Mouse (Mus musculus): Measurements from ENCODE around the gene Dpp6. TPM values are rescaled to one million over a fixed set of nuclear protein-coding genes. Genes with fewer than 3 reads are reported as not detected.

The Dpp6 gene
- total and polyA plus RNA-seq, 3 experiments = 0.04 to 0.11 TPM; not detected in 1

DNA sequence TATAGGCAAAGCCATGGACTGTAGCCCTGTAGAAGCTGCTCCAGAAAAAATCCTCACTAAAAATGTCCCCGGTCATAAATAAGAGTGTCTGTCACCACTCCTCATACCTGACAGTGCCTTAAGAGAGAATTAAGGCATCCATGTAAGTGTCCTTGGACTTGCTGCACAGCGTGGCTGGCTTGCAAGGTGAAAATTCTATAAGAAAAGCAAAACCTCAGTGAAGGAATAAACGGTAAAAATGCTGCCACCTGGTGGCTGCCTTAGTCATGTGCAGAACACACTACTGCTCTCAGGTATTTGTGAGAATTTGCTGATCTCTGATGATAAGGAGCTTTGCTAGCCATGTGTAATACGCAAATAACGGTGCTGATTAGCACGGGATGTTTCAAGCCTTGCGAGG, 798.8 kb downstream of the Dpp6 start:
- Histone ChIP-seq H3K36me3 (ENCODE audit: control insufficient read depth, insufficient read depth, low read length) (no peaks in the 10 kb centered on the region), H3K4me1 (ENCODE audit: control insufficient read depth, insufficient read depth, low read length) (no peaks in the 10 kb centered on the region), H3K27me3 (ENCODE audit: control insufficient read depth, insufficient read depth, low read length) (no peaks in the 10 kb centered on the region), H3K4me3 (no peak overlapping the region), H3K9ac (ENCODE audit: low read depth, low read length) (no peak overlapping the region), H3K79me2 (replicated peaks; ENCODE audit: control insufficient read depth, insufficient read depth, low read length) (no peaks in the 10 kb centered on the region), H3K27ac (no peak overlapping the region)
- intact Hi-C loops (cut with DNase I) = loop anchor here (5.0 kb wide), 1 partner anchor 1778 kb away; no protein-coding TSS in a partner anchor
- DNase-seq = peak in 1 of 2 experiments; percentile 20
- TF ChIP-seq CTCF (IDR thresholded peaks at IDR 0.05) (peak; percentile 91), EP300 (IDR thresholded peaks at IDR 0.05; ENCODE audit: insufficient read depth, low read depth, low read length) (no peak)
- WGBS = 28% methylated on average over 7 of the region's 7 CpGs

DNA sequence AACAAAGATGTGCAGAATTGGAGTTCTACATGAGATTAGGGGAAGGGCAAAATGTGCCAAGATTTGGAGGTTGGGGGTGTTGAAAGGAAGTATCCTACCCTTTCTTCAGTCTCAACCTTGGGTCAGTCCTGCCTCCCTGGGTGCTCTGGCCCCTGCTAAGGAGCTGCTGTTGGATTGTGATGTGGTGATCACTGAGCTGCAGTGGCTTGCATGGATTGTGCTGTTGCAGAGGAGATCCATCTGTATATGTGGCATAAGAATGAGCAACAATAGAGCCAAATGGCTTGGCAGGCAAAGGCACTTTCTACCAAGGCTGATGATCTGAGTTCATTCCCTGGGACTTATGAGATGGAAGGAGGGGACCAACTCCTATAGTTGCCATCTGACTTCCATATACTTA, 804.8 kb downstream of the Dpp6 start:
- H3K4me1 ChIP-seq (ENCODE audit: control insufficient read depth, insufficient read depth, low read length) = no peaks in the 10 kb centered on the region
- no peak overlapping the region for H3K9ac ChIP-seq (ENCODE audit: low read depth, low read length)
- TF ChIP-seq EP300 (IDR thresholded peaks at IDR 0.05; ENCODE audit: insufficient read depth, low read depth, low read length) (no peak), POLR2A (IDR thresholded peaks at IDR 0.05; ENCODE audit: insufficient read depth, low read depth, low read length) (no peak), CTCF (IDR thresholded peaks at IDR 0.05) (no peak)
- no peaks in the 10 kb centered on the region for H3K27me3 ChIP-seq (ENCODE audit: control insufficient read depth, insufficient read depth, low read length)
- intact Hi-C loops (cut with DNase I) = no loop called here
- H3K79me2 ChIP-seq (replicated peaks; ENCODE audit: control insufficient read depth, insufficient read depth, low read length) = no peaks in the 10 kb centered on the region
- no peak overlapping the region for H3K4me3 ChIP-seq
- no peaks in the 10 kb centered on the region for H3K36me3 ChIP-seq (ENCODE audit: control insufficient read depth, insufficient read depth, low read length)
- DNase-seq = no peak
- no peak overlapping the region for H3K27ac ChIP-seq

DNA sequence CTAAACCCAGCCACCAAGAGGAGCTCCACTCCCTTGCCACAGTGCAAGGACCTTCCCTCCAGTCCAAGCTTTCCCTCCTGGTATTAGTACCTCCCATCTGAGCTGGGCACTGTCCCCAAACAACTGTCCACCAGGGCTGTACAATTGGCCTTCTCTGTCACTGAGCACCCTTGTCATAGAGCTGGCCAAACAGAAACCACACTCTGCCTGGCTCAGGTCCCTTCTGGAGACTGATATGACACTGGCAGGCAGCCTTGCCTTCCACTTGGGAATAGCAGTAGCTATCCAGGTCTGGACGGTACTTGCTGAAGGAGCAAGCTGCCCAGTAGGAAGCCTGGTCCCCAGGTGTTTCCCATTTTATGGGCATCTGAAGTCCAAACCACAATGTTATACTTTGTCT, 806.9 kb downstream of the Dpp6 start:
- TF ChIP-seq EP300 (IDR thresholded peaks at IDR 0.05; ENCODE audit: insufficient read depth, low read depth, low read length) (no peak), POLR2A (IDR thresholded peaks at IDR 0.05; ENCODE audit: insufficient read depth, low read depth, low read length) (no peak), CTCF (IDR thresholded peaks at IDR 0.05) (no peak)
- Histone ChIP-seq H3K4me1 (ENCODE audit: control insufficient read depth, insufficient read depth, low read length) (no peaks in the 10 kb centered on the region), H3K79me2 (replicated peaks; ENCODE audit: control insufficient read depth, insufficient read depth, low read length) (no peaks in the 10 kb centered on the region), H3K36me3 (ENCODE audit: control insufficient read depth, insufficient read depth, low read length) (no peaks in the 10 kb centered on the region), H3K9ac (ENCODE audit: low read depth, low read length) (no peak overlapping the region), H3K27ac (no peak overlapping the region), H3K27me3 (ENCODE audit: control insufficient read depth, insufficient read depth, low read length) (no peaks in the 10 kb centered on the region), H3K4me3 (no peak overlapping the region)
- intact Hi-C loops (cut with DNase I) = no loop called here
- peak; percentile 26 to 47 for DNase-seq
- 36% methylated on average over 1 of the region's 1 CpGs for WGBS

DNA sequence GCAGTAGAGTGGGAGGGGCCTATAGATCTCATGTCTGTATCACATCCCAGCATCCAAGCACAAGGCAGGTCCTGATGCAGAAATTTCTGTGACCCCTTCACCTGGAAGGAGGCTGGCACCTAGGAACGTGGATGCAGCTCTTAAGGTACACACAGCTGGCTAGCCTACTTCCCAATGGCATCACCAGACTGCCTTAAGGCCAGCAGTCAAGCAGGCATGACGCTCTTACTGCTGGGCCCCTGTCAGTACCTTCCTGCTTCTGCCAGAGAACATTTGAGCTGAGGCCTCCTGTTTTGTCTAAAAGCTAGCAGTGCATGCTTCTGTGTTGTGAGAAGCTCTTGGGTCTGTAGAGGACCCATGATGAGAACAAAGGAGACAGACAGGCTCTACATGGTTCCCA, 815.1 kb downstream of the Dpp6 start:
- intact Hi-C loops (cut with DNase I) = no loop called here
- Histone ChIP-seq H3K4me3 (no peak overlapping the region), H3K79me2 (replicated peaks; ENCODE audit: control insufficient read depth, insufficient read depth, low read length) (no peaks in the 10 kb centered on the region), H3K27ac (no peak overlapping the region), H3K36me3 (ENCODE audit: control insufficient read depth, insufficient read depth, low read length) (no peaks in the 10 kb centered on the region), H3K9ac (ENCODE audit: low read depth, low read length) (no peak overlapping the region), H3K4me1 (ENCODE audit: control insufficient read depth, insufficient read depth, low read length) (no peaks in the 10 kb centered on the region), H3K27me3 (ENCODE audit: control insufficient read depth, insufficient read depth, low read length) (no peaks in the 10 kb centered on the region)
- DNase-seq = no peak
- 69% methylated on average over 2 of the region's 2 CpGs for WGBS
- no peak for TF ChIP-seq EP300 (IDR thresholded peaks at IDR 0.05; ENCODE audit: insufficient read depth, low read depth, low read length)
- no peak for TF ChIP-seq CTCF (IDR thresholded peaks at IDR 0.05)
- TF ChIP-seq POLR2A (IDR thresholded peaks at IDR 0.05; ENCODE audit: insufficient read depth, low read depth, low read length) = no peak

DNA sequence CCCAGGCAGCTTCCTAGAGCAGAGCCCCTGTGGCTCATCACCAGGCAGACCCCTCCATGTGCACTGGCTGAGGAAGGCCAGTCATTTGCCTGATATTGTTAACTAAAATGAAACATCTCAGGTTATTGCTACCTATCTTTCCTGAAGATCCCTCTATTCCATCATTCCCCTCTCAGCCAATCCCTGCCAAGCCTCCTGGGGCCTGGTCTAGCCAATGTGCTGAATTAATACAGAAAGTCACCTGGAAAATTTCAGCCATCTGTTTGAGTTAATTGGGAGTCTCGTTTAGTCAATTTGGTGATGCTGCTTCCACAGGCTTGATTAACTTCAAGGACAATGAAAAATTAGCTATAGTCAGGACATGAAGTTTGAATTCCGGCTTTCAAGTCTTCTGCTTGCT, 818.9 kb downstream of the Dpp6 start:
- H3K4me1 ChIP-seq (ENCODE audit: control insufficient read depth, insufficient read depth, low read length) = no peaks in the 10 kb centered on the region
- no peaks in the 10 kb centered on the region for H3K79me2 ChIP-seq (replicated peaks; ENCODE audit: control insufficient read depth, insufficient read depth, low read length)
- H3K9ac ChIP-seq (ENCODE audit: low read depth, low read length) = no peak overlapping the region
- H3K27ac ChIP-seq = no peak overlapping the region
- H3K27me3 ChIP-seq (ENCODE audit: control insufficient read depth, insufficient read depth, low read length) = no peaks in the 10 kb centered on the region
- TF ChIP-seq EP300 (IDR thresholded peaks at IDR 0.05; ENCODE audit: insufficient read depth, low read depth, low read length) (no peak), CTCF (IDR thresholded peaks at IDR 0.05) (no peak)
- intact Hi-C loops (cut with DNase I) = no loop called here
- 70% methylated on average over 2 of the region's 2 CpGs for WGBS
- H3K36me3 ChIP-seq (ENCODE audit: control insufficient read depth, insufficient read depth, low read length) = no peaks in the 10 kb centered on the region
- no peak for DNase-seq
- no peak overlapping the region for H3K4me3 ChIP-seq

DNA sequence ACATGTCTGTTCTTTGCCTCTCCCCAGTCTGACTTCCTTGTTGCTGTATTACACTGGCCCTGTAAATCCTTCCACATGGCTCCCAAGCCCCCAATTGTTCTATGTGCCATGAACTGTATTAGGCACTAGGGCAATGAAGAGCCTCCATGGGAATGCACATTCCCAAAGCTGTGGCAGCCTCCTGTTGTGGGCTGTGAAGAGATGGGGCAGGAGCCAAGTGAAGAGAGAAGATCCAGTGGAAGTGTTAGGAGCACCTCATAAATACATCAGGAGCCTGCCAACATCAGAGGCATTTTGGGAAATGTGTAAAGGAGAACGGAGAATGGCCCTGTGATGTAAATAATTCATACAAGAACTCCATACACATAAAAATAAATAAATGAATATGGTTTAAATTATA, 824.9 kb downstream of the Dpp6 start:
- Histone ChIP-seq H3K4me1 (ENCODE audit: control insufficient read depth, insufficient read depth, low read length) (no peaks in the 10 kb centered on the region), H3K36me3 (ENCODE audit: control insufficient read depth, insufficient read depth, low read length) (no peaks in the 10 kb centered on the region), H3K79me2 (replicated peaks; ENCODE audit: control insufficient read depth, insufficient read depth, low read length) (no peaks in the 10 kb centered on the region), H3K9ac (ENCODE audit: low read depth, low read length) (no peak overlapping the region), H3K27me3 (ENCODE audit: control insufficient read depth, insufficient read depth, low read length) (no peaks in the 10 kb centered on the region), H3K27ac (no peak overlapping the region), H3K4me3 (no peak overlapping the region)
- DNase-seq = no peak
- intact Hi-C loops (cut with DNase I) = no loop called here
- WGBS = 73% methylated on average over 1 of the region's 1 CpGs
- no peak for TF ChIP-seq POLR2A (IDR thresholded peaks at IDR 0.05; ENCODE audit: insufficient read depth, low read depth, low read length)
